In the genomic region with DNA sequence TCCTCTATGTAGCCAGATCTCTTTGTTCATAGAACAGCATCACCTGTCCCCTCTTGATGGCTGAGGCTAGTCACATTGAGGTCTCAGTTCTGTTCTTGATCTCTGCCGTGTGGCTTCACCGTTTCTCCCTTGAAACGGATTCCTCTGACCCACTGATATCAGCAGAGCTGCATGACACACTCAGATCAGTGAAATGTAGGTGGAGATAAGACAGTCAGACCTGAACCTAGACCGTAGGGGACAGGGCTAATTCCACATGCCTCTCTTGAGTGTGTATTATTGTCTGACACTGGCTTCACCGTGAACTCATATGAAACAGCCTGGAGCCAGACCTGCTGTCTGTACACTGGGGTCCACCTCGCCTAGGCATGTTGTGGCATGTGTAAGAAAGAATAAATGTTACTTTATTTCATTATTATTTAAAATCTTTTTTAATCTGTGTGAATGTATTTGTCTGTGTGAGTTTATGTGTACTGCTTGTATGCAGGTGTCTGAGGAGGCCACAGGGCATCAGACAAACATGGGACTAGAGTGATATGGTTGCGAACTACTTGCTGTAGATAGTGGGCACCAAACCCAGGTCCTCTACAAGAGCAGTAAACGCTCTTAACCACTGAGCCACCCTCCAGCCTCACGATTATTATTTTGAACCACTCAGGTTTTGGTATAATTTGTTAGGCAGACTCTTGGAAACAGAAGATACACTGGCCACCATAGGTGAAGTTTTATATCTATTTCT, we compare ENCODE assay signal across 23 mouse cellular contexts. TPM values are rescaled to one million over a fixed set of nuclear protein-coding genes. Genes with fewer than 3 reads are reported as not detected.
DNase-seq lines count a peak whose midpoint lies in the region; ATAC-seq and TF ChIP-seq lines count a peak whose summit lies in the region.
"Had no signal": no experiment of that assay in that cellular context is flagged by ENCODE, and none has a peak within 500 bp of the region (broad histone marks: within the 10 kb centered on the region; RNA-seq: fewer than 3 reads in every experiment).

No protein-coding gene starts in this region.

- no peak for TF ChIP-seq RAD21 in MEL (IDR thresholded peaks at IDR 0.05; ENCODE audit: low read depth, low read length)

- H3K9ac ChIP-seq in MEL (ENCODE audit: control insufficient read depth, low read depth, low read length, poor library complexity, severe bottlenecking) = no peak overlapping the region
- H3K9ac ChIP-seq in liver, embryonic 13.5 days = no peak overlapping the region
- H3K9ac ChIP-seq in liver, embryonic 16.5 days (ENCODE audit: low read depth, low read length) = no peak overlapping the region
- H3K9ac ChIP-seq in forebrain, embryonic 12.5 days = no peak overlapping the region
- H3K9ac ChIP-seq: forebrain, embryonic 15.5 days; heart, embryonic 13.5 days; hindbrain, embryonic 14.5 days had no signal

- no peaks in the 10 kb centered on the region for H3K27me3 ChIP-seq in MEL (ENCODE audit: control insufficient read depth in 1 of 2, insufficient read depth in 2 of 2, low read length in 2 of 2)
- H3K27me3 ChIP-seq in liver, embryonic 13.5 days = no peaks in the 10 kb centered on the region
- H3K27me3 ChIP-seq in liver, embryonic 16.5 days (ENCODE audit: control insufficient read depth, insufficient read depth, low read depth, low read length) = no peaks in the 10 kb centered on the region
- 0 out of 2 replicates have a peak, but pooled peaks cover 11% of the 10 kb centered on the region for H3K27me3 ChIP-seq in forebrain, embryonic 12.5 days
- H3K27me3 ChIP-seq: forebrain, embryonic 15.5 days had no signal

- ATAC-seq in liver, embryonic 13.5 days (ENCODE audit: low read depth) = peak; percentile 75
- peak; percentile 47 for ATAC-seq in liver, embryonic 16.5 days (ENCODE audit: low read depth)
- ATAC-seq in forebrain, embryonic 12.5 days (ENCODE audit: low FRiP score) = no peak
- ATAC-seq: forebrain, embryonic 15.5 days; hindbrain, postnatal 0 days; Patski had no signal

- no peak for TF ChIP-seq POLR2A in MEL (IDR thresholded peaks at IDR 0.05; ENCODE audit: control insufficient read depth in 1 of 2, insufficient read depth in 1 of 2, low read depth in 1 of 2, low read length in 2 of 2, poor library complexity in 1 of 2)

- H3K9me3 ChIP-seq in MEL (replicated peaks; ENCODE audit: insufficient read depth, low read length) = no peaks in the 10 kb centered on the region
- no peaks in the 10 kb centered on the region for H3K9me3 ChIP-seq in liver, embryonic 13.5 days (replicated peaks)
- H3K9me3 ChIP-seq in liver, embryonic 16.5 days (replicated peaks; ENCODE audit: control insufficient read depth, low read length) = no peaks in the 10 kb centered on the region
- H3K9me3 ChIP-seq in forebrain, embryonic 12.5 days = no peaks in the 10 kb centered on the region
- H3K9me3 ChIP-seq: forebrain, embryonic 15.5 days; heart, embryonic 10.5 days; heart, embryonic 13.5 days had no signal

- H3K27ac ChIP-seq in MEL (ENCODE audit: control insufficient read depth, low read depth, low read length) = no peak overlapping the region
- no peak overlapping the region for H3K27ac ChIP-seq in liver, embryonic 13.5 days
- no peak overlapping the region for H3K27ac ChIP-seq in liver, embryonic 16.5 days (ENCODE audit: low read length)
- H3K27ac ChIP-seq in forebrain, embryonic 12.5 days = no peak overlapping the region
- H3K27ac ChIP-seq: forebrain, embryonic 15.5 days; heart, adult 2 months; heart, embryonic 10.5 days; heart, embryonic 13.5 days; hindbrain, embryonic 14.5 days; hindbrain, postnatal 0 days had no signal

- no peak for TF ChIP-seq CTCF in MEL (IDR thresholded peaks at IDR 0.05 in 2 of 3, conservative IDR thresholded peaks at IDR 0.05 in 1 of 3; ENCODE audit: control insufficient read depth in 1 of 3, insufficient read depth in 1 of 3, low read depth in 2 of 3, low read length in 3 of 3, poor library complexity in 1 of 3, severe bottlenecking in 1 of 3)

- no peak overlapping the region for H3K4me2 ChIP-seq in liver, embryonic 13.5 days
- H3K4me2 ChIP-seq in liver, embryonic 16.5 days (ENCODE audit: low read depth, low read length) = no peak overlapping the region
- H3K4me2 ChIP-seq in forebrain, embryonic 12.5 days = no peak overlapping the region
- H3K4me2 ChIP-seq: forebrain, embryonic 15.5 days; heart, embryonic 13.5 days; hindbrain, embryonic 14.5 days had no signal

- TF ChIP-seq EP300 in MEL (IDR thresholded peaks at IDR 0.05; ENCODE audit: low read depth in 1 of 2, low read length in 2 of 2) = no peak

- H3K79me2 ChIP-seq in MEL (ENCODE audit: control insufficient read depth, insufficient read depth, low read length, poor library complexity) = no peaks in the 10 kb centered on the region

- no peaks in the 10 kb centered on the region; a peak in 1 of 4 replicates for H3K36me3 ChIP-seq in MEL (ENCODE audit: control insufficient read depth in 1 of 2, insufficient read depth in 2 of 2, low read length in 2 of 2)
- no peaks in the 10 kb centered on the region for H3K36me3 ChIP-seq in liver, embryonic 13.5 days
- H3K36me3 ChIP-seq in liver, embryonic 16.5 days (ENCODE audit: control insufficient read depth, insufficient read depth) = no peaks in the 10 kb centered on the region
- no peaks in the 10 kb centered on the region for H3K36me3 ChIP-seq in forebrain, embryonic 12.5 days (replicated peaks)
- H3K36me3 ChIP-seq: forebrain, embryonic 15.5 days; heart, embryonic 10.5 days; heart, embryonic 13.5 days had no signal

- H3K4me3 ChIP-seq in MEL (ENCODE audit: control insufficient read depth in 1 of 2, insufficient read depth in 1 of 2, low read depth in 2 of 2, low read length in 2 of 2) = no peak overlapping the region
- no peak overlapping the region for H3K4me3 ChIP-seq in liver, embryonic 13.5 days (replicated peaks)
- H3K4me3 ChIP-seq in liver, embryonic 16.5 days (ENCODE audit: low read depth, low read length) = no peak overlapping the region
- no peak overlapping the region for H3K4me3 ChIP-seq in forebrain, embryonic 12.5 days (replicated peaks)
- H3K4me3 ChIP-seq: forebrain, embryonic 15.5 days; heart, adult 2 months; heart, embryonic 10.5 days; heart, embryonic 13.5 days had no signal

- WGBS in liver, embryonic 13.5 days (ENCODE audit: insufficient replicate concordance) = 35% methylated on average over 9 of the region's 9 CpGs
- WGBS in liver, embryonic 16.5 days (ENCODE audit: insufficient replicate concordance) = 30% methylated on average over 9 of the region's 9 CpGs
- 89% methylated on average over 9 of the region's 9 CpGs for WGBS in forebrain, embryonic 12.5 days

- peak; percentile 2 for DNase-seq in MEL (ENCODE audit: low read depth, low spot score)
- no peak for DNase-seq in liver, embryonic 13.5 days
- DNase-seq in layer of hippocampus, adult 11-12 months (ENCODE audit: low spot score) = no peak
- no peak for DNase-seq in B cell, adult 2 months
- DNase-seq: adrenal gland, postnatal 10 days; adrenal gland, postnatal 36 days; cerebellum, adult 18-20 months; cerebellum, adult 9-10 months; cerebellum, postnatal 14 days; gastrocnemius, postnatal 10 days; gastrocnemius, postnatal 36 days; heart, adult 2 months; heart, postnatal 14 days; heart, postnatal 4 days had no signal

- peaks cover 0 to 4% of the 10 kb centered on the region in 2 experiments; a peak in 1 of 4 replicates for H3K4me1 ChIP-seq in MEL (ENCODE audit: control insufficient read depth in 1 of 2, insufficient read depth in 2 of 2, low read length in 2 of 2)
- peaks cover 19% of the 10 kb centered on the region for H3K4me1 ChIP-seq in liver, embryonic 13.5 days (replicated peaks)
- H3K4me1 ChIP-seq in liver, embryonic 16.5 days (ENCODE audit: control insufficient read depth, low read depth, low read length) = peaks cover 4% of the 10 kb centered on the region; the same call in 1 of the 2 replicates
- H3K4me1 ChIP-seq in forebrain, embryonic 12.5 days = peaks cover 13% of the 10 kb centered on the region
- H3K4me1 ChIP-seq: heart, embryonic 10.5 days; heart, embryonic 13.5 days had no signal

TF ChIP-seq in MEL, 35 proteins besides CTCF, POLR2A, EP300 and RAD21:
- TF ChIP-seq HCFC1 (IDR thresholded peaks at IDR 0.05; ENCODE audit: low read depth, low read length) (no peak), MYC (IDR thresholded peaks at IDR 0.05; ENCODE audit: low read depth, low read length) (no peak), UBTF (IDR thresholded peaks at IDR 0.05; ENCODE audit: borderline replicate concordance, insufficient read depth, low read depth, low read length) (no peak), TAL1 (IDR thresholded peaks at IDR 0.05; ENCODE audit: low read length) (no peak), MXI1 (IDR thresholded peaks at IDR 0.05; ENCODE audit: low read depth, low read length) (no peak), JUND (IDR thresholded peaks at IDR 0.05; ENCODE audit: low read depth, low read length) (no peak), NRF1 (IDR thresholded peaks at IDR 0.05; ENCODE audit: insufficient read depth, low read depth, low read length, poor library complexity, severe bottlenecking) (no peak), GABPA (IDR thresholded peaks at IDR 0.05; ENCODE audit: low read depth, low read length) (no peak), TBP (IDR thresholded peaks at IDR 0.05; ENCODE audit: low read depth, low read length) (no peak), ZNF384 (IDR thresholded peaks at IDR 0.05; ENCODE audit: low read depth, low read length) (no peak), ZC3H11A (IDR thresholded peaks at IDR 0.05; ENCODE audit: low read depth, low read length) (no peak), TCF12 (IDR thresholded peaks at IDR 0.05; ENCODE audit: low read depth, low read length) (no peak)
TF ChIP-seq in MEL: peak in this region for 0.

RNA-seq across cellular contexts. Expression of a gene that starts 42.8 kb away (rescaled TPM):
- 3.7 and 5.9 TPM in 2 replicates for total RNA-seq in MEL (2012; rRNA removed)
- 1 to 10 TPM in 1 of 2 experiments, not detected in 1; 5.1 TPM for polyA plus RNA-seq in MEL (2012; ENCODE audit: insufficient read depth in 1 of 2, insufficient read length in 2 of 2, low read depth in 1 of 2, low replicate concordance in 2 of 2, missing spikeins in 1 of 2)
- 0.25 and 0.27 TPM in 2 replicates for polyA plus RNA-seq in liver, embryonic 13.5 days (2015; fragmentation: Nextera tagmentation; extraction: Ambion mirVana)
- polyA plus RNA-seq in liver, embryonic 16.5 days (2015; fragmentation: Nextera tagmentation; extraction: Ambion mirVana) = 0.46 TPM in 2 replicates
- 0.22 TPM in 1 of 2 replicates, not detected in the other for polyA plus RNA-seq in forebrain, embryonic 12.5 days (2016; fragmentation: Nextera tagmentation; extraction: Ambion mirVana)
- polyA plus RNA-seq: forebrain, embryonic 11.5 days had no signal
